Mouse (Mus musculus) liver, adult 2 months (tissue): Measurements from ENCODE around the gene Micall1. TPM values are rescaled to one million over a fixed set of nuclear protein-coding genes. Genes with fewer than 3 reads are reported as not detected.

Source experiments
- DNase-seq: peaks from one replicate; pipeline ENCODE4 v3.0.0-alpha.2; 2011; ENCODE audit warnings: low read depth, low spot score; ENCODE audit errors: extremely low read depth
- H3K27ac ChIP-seq: fragments of 200-500 bp; replicated peaks from 2 replicates; pipeline ENCODE4 v1.5.1; 2012; ENCODE audit warnings: low read depth, mild to moderate bottlenecking, control low read depth, inconsistent platforms, low read length; ENCODE audit not compliant: insufficient read depth
- H3K27me3 ChIP-seq: fragments of 200-500 bp; 2 replicates; pipeline ENCODE4 v1.6.1; 2012; ENCODE audit warnings: mild to moderate bottlenecking, moderate library complexity, low read length, inconsistent platforms; ENCODE audit not compliant: control insufficient read depth, insufficient read depth
- H3K36me3 ChIP-seq: fragments of 200-500 bp; 2 replicates; pipeline ENCODE4 v1.6.1; 2012; ENCODE audit warnings: low read length, inconsistent platforms; ENCODE audit not compliant: control insufficient read depth, insufficient read depth
- H3K4me1 ChIP-seq: fragments of 200-500 bp; 2 replicates; pipeline ENCODE4 v1.6.1; 2011; ENCODE audit warnings: low read length; ENCODE audit not compliant: control insufficient read depth, insufficient read depth
- H3K4me3 ChIP-seq: fragments of 200-500 bp; 2 replicates; pipeline ENCODE4 v1.5.1; 2011; ENCODE audit warnings: low read depth, mild to moderate bottlenecking, control low read depth, low read length, moderate library complexity; ENCODE audit not compliant: insufficient read depth
- H3K79me2 ChIP-seq: fragments of 200-500 bp; 2 replicates; pipeline ENCODE4 v1.6.1; 2012; ENCODE audit warnings: inconsistent platforms, mild to moderate bottlenecking, low read length, moderate library complexity; ENCODE audit not compliant: control insufficient read depth, insufficient read depth
- H3K9ac ChIP-seq: fragments of 200-500 bp; 2 replicates; pipeline ENCODE4 v1.6.1; 2012; ENCODE audit warnings: low read depth, mild to moderate bottlenecking, control low read depth, inconsistent platforms, low read length
- CTCF ChIP-seq: fragments of 200-500 bp; IDR thresholded peaks from 2 replicates; pipeline ENCODE4 v1.5.1; 2011; ENCODE audit warnings: low read depth, low read length, control low read depth
- POLR2A ChIP-seq: fragments of 200-500 bp; IDR thresholded peaks from 2 replicates; pipeline ENCODE4 v1.6.1; 2011; ENCODE audit warnings: low read length, control low read depth; ENCODE audit not compliant: insufficient read depth; ENCODE audit errors: extremely low read depth
- WGBS: fragments of 180-500 bp; shearing (Covaris S2); methylation state at CpG from one replicate; pipeline ENCODE4 v1.1.7; 2018; 5-methylcytosine and 5-hydroxymethylcytosine counted together
- polyA plus RNA-seq: library from polyadenylated mRNA; depleted of rRNA; stranded (reverse); fragments of >200 nt; gene quantifications from 2 replicates; pipeline ENCODE4 v1.2.3, GENCODE M21; 2012
- total RNA-seq: library from RNA; depleted of rRNA; stranded (reverse); fragments of >200 nt; gene quantifications from 2 replicates; pipeline ENCODE4 v1.2.3, GENCODE M21; 2014

Gene Micall1
- total and polyA plus RNA-seq, 2 experiments: 3.0 to 8.9 TPM

DNA sequence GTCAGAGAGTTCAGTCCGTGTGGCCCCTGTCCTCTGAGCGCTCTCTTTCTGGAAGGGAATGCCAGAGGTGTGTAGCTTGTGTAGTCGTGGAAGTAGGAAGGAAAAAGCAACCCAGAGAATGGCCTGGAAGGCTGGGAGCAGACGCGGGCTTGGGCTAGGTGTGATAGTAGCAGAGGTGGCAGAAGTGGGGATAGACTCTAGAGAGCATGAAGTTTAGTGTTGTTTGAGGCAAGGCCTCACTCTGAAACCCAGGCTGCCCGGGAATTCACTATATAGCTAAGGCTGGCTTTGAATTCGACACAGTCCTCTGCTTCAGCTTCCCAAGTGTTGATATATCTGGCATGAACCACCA lies 32.8 kb downstream of the Micall1 start:
- Histone ChIP-seq H3K9ac (peak overlapping the region; percentile 94), H3K79me2 (peaks cover 8% of the 10 kb centered on the region; the same call in 1 of the 2 replicates), H3K27ac (peak overlapping the region; percentile 61), H3K36me3 (no peaks in the 10 kb centered on the region), H3K4me3 (peak overlapping the region; percentile 97), H3K4me1 (peaks cover 5% of the 10 kb centered on the region), H3K27me3 (no peaks in the 10 kb centered on the region)
- TF ChIP-seq CTCF (no peak), POLR2A (no peak)
- WGBS: 2% methylated on average over 7 of the region's 7 CpGs
- DNase-seq: no peak

DNA sequence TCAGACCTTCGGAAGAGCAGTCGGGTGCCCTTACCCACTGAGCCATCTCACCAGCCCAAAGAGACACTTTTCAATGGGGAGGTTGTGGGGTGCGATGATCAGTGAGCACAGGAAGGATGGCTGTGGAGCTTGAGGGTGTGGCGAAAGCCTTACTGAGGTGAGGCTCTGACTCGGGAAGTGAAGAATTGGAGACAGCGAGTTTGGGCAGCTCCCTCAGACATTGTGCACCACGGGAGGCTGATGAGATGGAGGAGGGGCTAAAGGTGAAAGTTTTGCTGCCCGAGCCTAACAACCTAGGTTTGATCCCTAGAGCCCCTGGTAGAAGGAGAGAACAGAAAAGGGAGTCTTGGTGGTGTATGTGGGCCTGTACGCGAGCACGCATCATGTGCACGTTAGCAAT lies 34.6 kb downstream of the Micall1 start:
- Histone ChIP-seq H3K36me3 (peaks cover 4% of the 10 kb centered on the region; the same call in 1 of the 2 replicates), H3K9ac (no peak overlapping the region), H3K4me3 (no peak overlapping the region), H3K79me2 (peaks cover 8% of the 10 kb centered on the region; the same call in 1 of the 2 replicates), H3K4me1 (peaks cover 5% of the 10 kb centered on the region), H3K27me3 (no peaks in the 10 kb centered on the region), H3K27ac (no peak overlapping the region)
- WGBS: 92% methylated on average over 12 of the region's 12 CpGs
- DNase-seq: no peak
- TF ChIP-seq POLR2A: no peak
- TF ChIP-seq CTCF: no peak

DNA sequence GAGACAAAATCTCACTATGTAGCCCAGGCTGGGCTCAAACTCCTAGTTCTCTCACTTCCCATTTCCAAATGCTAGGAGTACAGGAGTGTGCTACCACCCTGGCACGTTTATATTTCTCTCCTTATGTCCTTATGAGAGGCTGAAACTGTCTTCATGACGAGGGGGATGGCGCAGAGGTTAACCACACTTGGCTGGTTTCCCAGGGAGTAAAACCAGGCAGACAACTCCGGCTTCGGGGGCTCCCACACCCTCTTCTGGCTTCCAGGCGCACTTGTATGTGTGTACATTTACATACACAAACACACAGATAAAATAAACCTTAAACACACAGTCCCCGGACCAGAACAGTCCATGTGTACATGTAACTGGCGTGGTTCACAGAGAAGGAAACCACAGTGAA lies 35.3 kb downstream of the Micall1 start:
- Histone ChIP-seq H3K36me3 (peaks cover 4% of the 10 kb centered on the region; the same call in 1 of the 2 replicates), H3K27me3 (no peaks in the 10 kb centered on the region), H3K27ac (no peak overlapping the region), H3K9ac (no peak overlapping the region), H3K4me3 (no peak overlapping the region), H3K4me1 (peaks cover 5% of the 10 kb centered on the region), H3K79me2 (peaks cover 8% of the 10 kb centered on the region; the same call in 1 of the 2 replicates)
- no peak for DNase-seq
- TF ChIP-seq POLR2A (no peak), CTCF (no peak)
- WGBS: 77% methylated on average over 8 of the region's 8 CpGs

DNA sequence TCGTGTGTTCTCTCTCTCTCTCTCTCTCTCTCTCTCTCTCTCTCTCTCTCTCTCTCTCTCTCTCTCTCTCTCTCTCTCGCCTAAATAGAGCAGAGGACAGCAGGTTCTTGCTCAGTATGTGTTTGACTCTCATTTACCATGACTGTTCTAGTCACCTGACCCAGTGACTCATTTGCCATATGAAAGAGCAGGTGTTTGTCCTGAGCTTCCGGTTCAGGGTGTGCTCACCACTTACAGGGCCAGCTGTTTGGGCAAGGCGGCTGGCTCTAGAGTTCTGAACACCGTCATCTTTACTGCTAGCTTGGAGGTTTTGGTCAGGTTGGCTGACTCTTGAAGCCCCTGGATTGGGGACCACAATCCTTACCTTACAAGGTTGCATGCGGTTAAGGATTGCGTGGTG lies 36.8 kb downstream of the Micall1 start:
- TF ChIP-seq CTCF (no peak), POLR2A (no peak)
- no peak overlapping the region for H3K4me3 ChIP-seq
- H3K9ac ChIP-seq: no peak overlapping the region
- peaks cover 4% of the 10 kb centered on the region; the same call in 1 of the 2 replicates for H3K36me3 ChIP-seq
- WGBS: 92% methylated on average over 7 of the region's 7 CpGs
- no peaks in the 10 kb centered on the region for H3K27me3 ChIP-seq
- peaks cover 8% of the 10 kb centered on the region; the same call in 1 of the 2 replicates for H3K79me2 ChIP-seq
- DNase-seq: no peak
- peaks cover 4% of the 10 kb centered on the region for H3K4me1 ChIP-seq
- no peak overlapping the region for H3K27ac ChIP-seq

GRCm38 (mm10) chr15:79148533-79148932 lies 39.8 kb downstream of the Micall1 start:
- Histone ChIP-seq H3K27me3 (no peaks in the 10 kb centered on the region), H3K27ac (no peak overlapping the region), H3K4me3 (no peak overlapping the region), H3K36me3 (peaks cover 5% of the 10 kb centered on the region; the same call in 1 of the 2 replicates), H3K9ac (no peak overlapping the region), H3K4me1 (no peaks in the 10 kb centered on the region), H3K79me2 (no peaks in the 10 kb centered on the region)
- 51% methylated on average over 7 of the region's 7 CpGs for WGBS
- DNase-seq: peak; percentile 40
- TF ChIP-seq POLR2A (no peak), CTCF (peak; percentile 94)

DNA sequence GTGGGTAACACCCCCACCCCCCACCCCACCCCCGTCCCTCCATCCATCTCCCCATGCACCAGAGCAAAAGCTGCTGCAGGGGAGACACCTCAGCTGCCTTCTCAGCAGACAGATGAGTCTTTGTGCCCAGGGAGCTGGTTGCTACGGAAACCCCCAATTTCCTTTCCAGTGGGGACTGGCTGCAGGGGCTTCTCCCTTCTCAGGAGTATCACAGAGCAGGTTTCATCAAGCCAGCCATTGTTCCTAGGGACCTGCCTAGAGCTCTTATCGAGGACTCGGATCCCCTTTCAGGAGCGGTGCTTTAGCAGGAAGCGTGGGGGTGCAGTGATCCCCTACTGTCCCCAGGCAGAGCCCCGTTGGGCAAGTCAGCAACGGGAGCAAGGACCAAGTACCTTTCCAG lies 43.2 kb downstream of the Micall1 start:
- no peak overlapping the region for H3K9ac ChIP-seq
- H3K36me3 ChIP-seq: peaks cover 2% of the 10 kb centered on the region; the same call in 1 of the 2 replicates
- H3K27ac ChIP-seq: no peak overlapping the region
- no peak overlapping the region for H3K4me3 ChIP-seq
- no peaks in the 10 kb centered on the region for H3K27me3 ChIP-seq
- H3K4me1 ChIP-seq: no peaks in the 10 kb centered on the region
- no peak for DNase-seq
- no peak for TF ChIP-seq POLR2A
- no peak for TF ChIP-seq CTCF
- no peaks in the 10 kb centered on the region for H3K79me2 ChIP-seq
- whole genome bisulfite sequencing: 94% methylated on average over 8 of the region's 8 CpGs

DNA sequence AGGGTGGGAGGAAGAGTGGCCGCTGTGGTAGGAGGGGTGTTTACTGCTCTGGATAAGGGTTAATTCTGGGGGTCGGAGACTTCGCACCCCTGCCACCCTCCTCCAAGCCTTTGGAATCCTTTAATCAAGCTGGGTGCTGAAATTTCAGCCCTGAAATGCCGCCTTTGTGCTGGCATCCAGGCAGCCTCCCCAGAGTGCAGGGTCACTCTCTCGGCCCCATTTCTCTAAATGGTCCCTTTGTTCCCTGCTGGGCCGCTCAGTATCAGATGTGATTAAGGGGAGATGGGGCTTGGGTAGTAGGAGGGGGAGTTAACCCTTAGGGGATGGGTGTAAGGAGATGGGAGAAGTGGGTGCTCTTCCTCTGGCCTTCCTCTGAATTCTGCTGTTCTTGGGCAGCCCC lies 44.0 kb downstream of the Micall1 start:
- H3K9ac ChIP-seq: no peak overlapping the region
- no peak for TF ChIP-seq POLR2A
- no peak for TF ChIP-seq CTCF
- 0 out of 2 replicates have a peak, but pooled peaks cover 1% of the 10 kb centered on the region for H3K36me3 ChIP-seq
- H3K4me3 ChIP-seq: no peak overlapping the region
- no peak overlapping the region for H3K27ac ChIP-seq
- WGBS: 83% methylated on average over 6 of the region's 6 CpGs
- no peaks in the 10 kb centered on the region for H3K4me1 ChIP-seq
- no peaks in the 10 kb centered on the region for H3K27me3 ChIP-seq
- H3K79me2 ChIP-seq: no peaks in the 10 kb centered on the region
- no peak for DNase-seq
